8 mouse cellular contexts compared by ENCODE assay signal in genomic region chr11:119056301-119057211, GRCm38 (mm10). TPM values are rescaled to one million over a fixed set of nuclear protein-coding genes. Genes with fewer than 3 reads are reported as not detected.
A peak's percentile ranks its signal among the peaks of the same experiment; 100 is the strongest.
DNase-seq lines count a peak whose midpoint lies in the region; ATAC-seq and TF ChIP-seq lines count a peak whose summit lies in the region.

No protein-coding gene starts in this region.

- H3K27ac ChIP-seq in heart, embryonic 13.5 days (replicated peaks) = peak overlapping the region; percentile 80
- H3K27ac ChIP-seq in midbrain, embryonic 12.5 days (replicated peaks) = peak overlapping the region; percentile 80
- no peak overlapping the region for H3K27ac ChIP-seq in thymus, adult 2 months (ENCODE audit: control insufficient read depth, insufficient read depth, low read length)

- H3K36me3 ChIP-seq in heart, embryonic 13.5 days = no peaks in the 10 kb centered on the region
- no peaks in the 10 kb centered on the region for H3K36me3 ChIP-seq in midbrain, embryonic 12.5 days
- H3K36me3 ChIP-seq in thymus, adult 2 months (ENCODE audit: control insufficient read depth, insufficient read depth, low read length) = no peaks in the 10 kb centered on the region

- TF ChIP-seq CTCF in thymus, adult 2 months (IDR thresholded peaks at IDR 0.05; ENCODE audit: borderline replicate concordance, control insufficient read depth, extremely low read depth, insufficient read depth, low read length, poor library complexity) = no peak

- DNase-seq in CD4-positive, CD25-positive, alpha-beta regulatory T cell, adult 2 months (ENCODE audit: low read depth, low spot score) = peak; percentile 70
- DNase-seq in spleen, postnatal 10 days (ENCODE audit: low spot score in 2 of 2) = peak; percentile 48 to 55
- DNase-seq in spleen, postnatal 14 days (ENCODE audit: low spot score in 2 of 2) = no peak
- peak; percentile 69 to 80 for DNase-seq in kidney, postnatal 4 days
- DNase-seq in thymus, adult 2 months = peak; percentile 54

- ATAC-seq in CD4-positive, CD25-positive, alpha-beta regulatory T cell, adult 4 months = no peak
- ATAC-seq in heart, embryonic 13.5 days (ENCODE audit: extremely low read depth, insufficient number of reproducible peaks, low FRiP score, low TSS enrichment) = no peak
- ATAC-seq in midbrain, embryonic 12.5 days (ENCODE audit: low FRiP score, low read depth) = peak; percentile 17; the same call in 1 of the 2 replicates

- TF ChIP-seq POLR2A in thymus, adult 2 months (IDR thresholded peaks at IDR 0.05; ENCODE audit: control insufficient read depth, extremely low read depth, insufficient read depth, low read length, poor library complexity) = no peak

- H3K9me3 ChIP-seq in heart, embryonic 13.5 days = no peaks in the 10 kb centered on the region
- H3K9me3 ChIP-seq in midbrain, embryonic 12.5 days = no peaks in the 10 kb centered on the region

- H3K9ac ChIP-seq in heart, embryonic 13.5 days = peak overlapping the region; percentile 93
- H3K9ac ChIP-seq in midbrain, embryonic 12.5 days (replicated peaks) = peak overlapping the region; percentile 94

- WGBS in heart, embryonic 13.5 days = under 1% methylated on average over 62 of the region's 65 CpGs
- under 1% methylated on average over 61 of the region's 65 CpGs for WGBS in midbrain, embryonic 12.5 days
- WGBS in thymus, adult 2 months = 1% methylated on average over 64 of the region's 65 CpGs

- H3K4me2 ChIP-seq in heart, embryonic 13.5 days = peak overlapping the region; percentile 96
- peak overlapping the region; percentile 97 for H3K4me2 ChIP-seq in midbrain, embryonic 12.5 days (replicated peaks)

- peaks cover 59% of the 10 kb centered on the region for H3K4me1 ChIP-seq in heart, embryonic 13.5 days
- peaks cover 67% of the 10 kb centered on the region for H3K4me1 ChIP-seq in midbrain, embryonic 12.5 days
- H3K4me1 ChIP-seq in thymus, adult 2 months (replicated peaks; ENCODE audit: control insufficient read depth, insufficient read depth, low read length) = peaks cover 56% of the 10 kb centered on the region

- peak overlapping the region; percentile 68 for H3K4me3 ChIP-seq in heart, embryonic 13.5 days
- peak overlapping the region; percentile 61 for H3K4me3 ChIP-seq in midbrain, embryonic 12.5 days
- H3K4me3 ChIP-seq in thymus, adult 2 months (ENCODE audit: control insufficient read depth, insufficient read depth, low read length) = peak overlapping the region; percentile 81

- H3K27me3 ChIP-seq in heart, embryonic 13.5 days (replicated peaks) = peaks cover 81% of the 10 kb centered on the region
- peaks cover 94% of the 10 kb centered on the region for H3K27me3 ChIP-seq in midbrain, embryonic 12.5 days
- H3K27me3 ChIP-seq in thymus, adult 2 months (ENCODE audit: control insufficient read depth, insufficient read depth, low read length) = peaks cover 52% of the 10 kb centered on the region

RNA-seq across cellular contexts. Expression of gene Cbx8, which starts 15.8 kb away (rescaled TPM):
- 1 to 10 TPM; 4.0 to 6.7 TPM for polyA plus RNA-seq in CD4-positive, CD25-positive, alpha-beta regulatory T cell, adult 4 months (2017; shearing (Covaris generic))
- polyA plus RNA-seq in heart, embryonic 13.5 days (2015; fragmentation: Nextera tagmentation; extraction: Ambion mirVana) = 6.1 and 7.0 TPM in 2 replicates
- 12.1 and 15.1 TPM in 2 replicates for polyA plus RNA-seq in midbrain, embryonic 12.5 days (2016; fragmentation: Nextera tagmentation; extraction: Ambion mirVana)
- polyA plus RNA-seq in thymus, adult 2 months (2012; rRNA removed) = 8.1 and 8.2 TPM in 2 replicates

RNA-seq across cellular contexts. Expression of gene Cbx4, which starts 29.5 kb away (rescaled TPM):
- 1 to 10 TPM; 1.7 to 3.7 TPM for polyA plus RNA-seq in CD4-positive, CD25-positive, alpha-beta regulatory T cell, adult 4 months (2017; shearing (Covaris generic))
- 8.0 and 9.5 TPM in 2 replicates for polyA plus RNA-seq in heart, embryonic 13.5 days (2015; fragmentation: Nextera tagmentation; extraction: Ambion mirVana)
- 12.4 and 15.2 TPM in 2 replicates for polyA plus RNA-seq in midbrain, embryonic 12.5 days (2016; fragmentation: Nextera tagmentation; extraction: Ambion mirVana)
- polyA plus RNA-seq in thymus, adult 2 months (2012; rRNA removed) = 54.7 and 56.8 TPM in 2 replicates

RNA-seq across cellular contexts. Expression of gene Cbx2, which starts 33.8 kb away (rescaled TPM):
- 1 to 10 TPM; 1.4 to 1.5 TPM for polyA plus RNA-seq in CD4-positive, CD25-positive, alpha-beta regulatory T cell, adult 4 months (2017; shearing (Covaris generic))
- 17.6 and 18.9 TPM in 2 replicates for polyA plus RNA-seq in heart, embryonic 13.5 days (2015; fragmentation: Nextera tagmentation; extraction: Ambion mirVana)
- polyA plus RNA-seq in midbrain, embryonic 12.5 days (2016; fragmentation: Nextera tagmentation; extraction: Ambion mirVana) = 81.0 and 86.0 TPM in 2 replicates
- 20.6 and 22.5 TPM in 2 replicates for polyA plus RNA-seq in thymus, adult 2 months (2012; rRNA removed)

Comparison
In these comparisons a context has a peak if more than half of its experiments do, and no peak if none do; other contexts are left out.
1. DNase-seq: peak in CD4-positive, CD25-positive, alpha-beta regulatory T cell, adult 2 months (single experiment), spleen, postnatal 10 days (2 of 2), kidney, postnatal 4 days (2 of 2) and thymus, adult 2 months (single experiment); none in spleen, postnatal 14 days (0 of 2).
2. Peak in every context shown above with its lines, with median percentiles within 50 percentile points of each other: H3K4me3 ChIP-seq.